Mouse (Mus musculus): ENCODE results near the gene Rab11fip2. TPM values are rescaled to one million over a fixed set of nuclear protein-coding genes. Genes with fewer than 3 reads are reported as not detected.

The Rab11fip2 gene
- polyA plus RNA-seq, 1 experiment: 21.7 TPM

GRCm38 (mm10) chr19:59917901-59918613 lies 25.4 kb downstream of the Rab11fip2 start:
- Histone ChIP-seq H3K4me3 (ENCODE audit: insufficient read depth, low read length) (no peak overlapping the region), H3K27ac (ENCODE audit: insufficient read depth, low read length) (no peak overlapping the region), H3K4me1 (ENCODE audit: control insufficient read depth, insufficient read depth, low read length) (no peaks in the 10 kb centered on the region)
- TF ChIP-seq POLR2A (IDR thresholded peaks at IDR 0.05; ENCODE audit: low read depth, low read length): no peak
- no peak for TF ChIP-seq CTCF (IDR thresholded peaks at IDR 0.05; ENCODE audit: borderline replicate concordance, insufficient read depth, low read length)

GRCm38 (mm10) chr19:59911554-59911953 lies 31.9 kb downstream of the Rab11fip2 start:
- no peak for TF ChIP-seq POLR2A (IDR thresholded peaks at IDR 0.05; ENCODE audit: low read depth, low read length)
- no peak for TF ChIP-seq CTCF (IDR thresholded peaks at IDR 0.05; ENCODE audit: borderline replicate concordance, insufficient read depth, low read length)
- Histone ChIP-seq H3K4me3 (ENCODE audit: insufficient read depth, low read length) (no peak overlapping the region), H3K4me1 (ENCODE audit: control insufficient read depth, insufficient read depth, low read length) (no peaks in the 10 kb centered on the region), H3K27ac (ENCODE audit: insufficient read depth, low read length) (no peak overlapping the region)

- H3K4me3 ChIP-seq (ENCODE audit: insufficient read depth, low read length): no peak overlapping the region
- TF ChIP-seq POLR2A (IDR thresholded peaks at IDR 0.05; ENCODE audit: low read depth, low read length) (no peak), CTCF (IDR thresholded peaks at IDR 0.05; ENCODE audit: borderline replicate concordance, insufficient read depth, low read length) (no peak)
- no peak overlapping the region for H3K27ac ChIP-seq (ENCODE audit: insufficient read depth, low read length)
- H3K4me1 ChIP-seq (ENCODE audit: control insufficient read depth, insufficient read depth, low read length): 0 out of 2 replicates have a peak, but pooled peaks cover 2% of the 10 kb centered on the region
Measured at GRCm38 (mm10) chr19:59905296-59906081, 38.0 kb downstream of the Rab11fip2 start.

- TF ChIP-seq CTCF (IDR thresholded peaks at IDR 0.05; ENCODE audit: borderline replicate concordance, insufficient read depth, low read length): no peak
- no peak for TF ChIP-seq POLR2A (IDR thresholded peaks at IDR 0.05; ENCODE audit: low read depth, low read length)
- Histone ChIP-seq H3K4me3 (ENCODE audit: insufficient read depth, low read length) (no peak overlapping the region), H3K4me1 (ENCODE audit: control insufficient read depth, insufficient read depth, low read length) (peaks cover 7% of the 10 kb centered on the region; the same call in 1 of the 2 replicates), H3K27ac (ENCODE audit: insufficient read depth, low read length) (no peak overlapping the region)
Measured at GRCm38 (mm10) chr19:59899965-59900364, 43.5 kb downstream of the Rab11fip2 start.

- Histone ChIP-seq H3K27ac (ENCODE audit: insufficient read depth, low read length) (no peak overlapping the region; the same call in 1 of the 2 replicates), H3K4me1 (ENCODE audit: control insufficient read depth, insufficient read depth, low read length) (peaks cover 5% of the 10 kb centered on the region; the same call in 1 of the 2 replicates), H3K4me3 (ENCODE audit: insufficient read depth, low read length) (no peak overlapping the region)
- no peak for TF ChIP-seq CTCF (IDR thresholded peaks at IDR 0.05; ENCODE audit: borderline replicate concordance, insufficient read depth, low read length)
- TF ChIP-seq POLR2A (IDR thresholded peaks at IDR 0.05; ENCODE audit: low read depth, low read length): no peak
Measured at GRCm38 (mm10) chr19:59898301-59898700, 45.2 kb downstream of the Rab11fip2 start.

- Histone ChIP-seq H3K4me3 (ENCODE audit: insufficient read depth, low read length) (no peak overlapping the region), H3K4me1 (ENCODE audit: control insufficient read depth, insufficient read depth, low read length) (peaks cover 17% of the 10 kb centered on the region), H3K27ac (ENCODE audit: insufficient read depth, low read length) (peak overlapping the region; percentile 4; the same call in 1 of the 2 replicates)
- TF ChIP-seq POLR2A (IDR thresholded peaks at IDR 0.05; ENCODE audit: low read depth, low read length): no peak
- no peak for TF ChIP-seq CTCF (IDR thresholded peaks at IDR 0.05; ENCODE audit: borderline replicate concordance, insufficient read depth, low read length)
Measured at GRCm38 (mm10) chr19:59889383-59889782, 54.1 kb downstream of the Rab11fip2 start.

- no peak for TF ChIP-seq POLR2A (IDR thresholded peaks at IDR 0.05; ENCODE audit: low read depth, low read length)
- no peak for TF ChIP-seq CTCF (IDR thresholded peaks at IDR 0.05; ENCODE audit: borderline replicate concordance, insufficient read depth, low read length)
- Histone ChIP-seq H3K27ac (ENCODE audit: insufficient read depth, low read length) (peak overlapping the region; percentile 54; the same call in 1 of the 2 replicates), H3K4me3 (ENCODE audit: insufficient read depth, low read length) (no peak overlapping the region), H3K4me1 (ENCODE audit: control insufficient read depth, insufficient read depth, low read length) (peaks cover 17% of the 10 kb centered on the region)
Measured at GRCm38 (mm10) chr19:59888846-59889245, 54.6 kb downstream of the Rab11fip2 start.

GRCm38 (mm10) chr19:59887866-59888265 lies 55.6 kb downstream of the Rab11fip2 start:
- Histone ChIP-seq H3K4me3 (ENCODE audit: insufficient read depth, low read length) (no peak overlapping the region), H3K4me1 (ENCODE audit: control insufficient read depth, insufficient read depth, low read length) (peaks cover 17% of the 10 kb centered on the region), H3K27ac (ENCODE audit: insufficient read depth, low read length) (no peak overlapping the region)
- TF ChIP-seq POLR2A (IDR thresholded peaks at IDR 0.05; ENCODE audit: low read depth, low read length) (no peak), CTCF (IDR thresholded peaks at IDR 0.05; ENCODE audit: borderline replicate concordance, insufficient read depth, low read length) (no peak)

GRCm38 (mm10) chr19:59885301-59885700 lies 58.2 kb downstream of the Rab11fip2 start:
- TF ChIP-seq CTCF (IDR thresholded peaks at IDR 0.05; ENCODE audit: borderline replicate concordance, insufficient read depth, low read length) (no peak), POLR2A (IDR thresholded peaks at IDR 0.05; ENCODE audit: low read depth, low read length) (no peak)

GRCm38 (mm10) chr19:59877238-59877637 lies 66.2 kb downstream of the Rab11fip2 start:
- H3K4me1 ChIP-seq (ENCODE audit: control insufficient read depth, insufficient read depth, low read length): peaks cover 9% of the 10 kb centered on the region; the same call in 1 of the 2 replicates
- H3K27ac ChIP-seq (ENCODE audit: insufficient read depth, low read length): no peak overlapping the region
- no peak overlapping the region for H3K4me3 ChIP-seq (ENCODE audit: insufficient read depth, low read length)
- TF ChIP-seq CTCF (IDR thresholded peaks at IDR 0.05; ENCODE audit: borderline replicate concordance, insufficient read depth, low read length) (no peak), POLR2A (IDR thresholded peaks at IDR 0.05; ENCODE audit: low read depth, low read length) (no peak)

More at GRCm38 (mm10) chr19:59885301-59885700, 58.2 kb downstream of the Rab11fip2 start:
- H3K4me3 ChIP-seq (ENCODE audit: insufficient read depth, low read length): no peak overlapping the region
- peaks cover 17% of the 10 kb centered on the region for H3K4me1 ChIP-seq (ENCODE audit: control insufficient read depth, insufficient read depth, low read length)
- no peak overlapping the region for H3K27ac ChIP-seq (ENCODE audit: insufficient read depth, low read length)

Measured in embryonic fibroblast, embryonic 13.5 days (primary cell).